Mouse (Mus musculus) heart, postnatal 0 days (tissue): ENCODE measurements around the gene Dennd5b. TPM values are rescaled to one million over a fixed set of nuclear protein-coding genes. Genes with fewer than 3 reads are reported as not detected.
"Not testable (repeated sequence)": the region's sequence is repeated elsewhere in the genome, so short reads cannot be mapped to it uniquely, and the experiment has no call there.

Experiments used
- ATAC-seq: fragments of 200-750 bp; cut with Nextera tagmentation; 2 replicates; pipeline ENCODE4 v1.8.0; 2017; ENCODE audit warnings: low read depth, moderate number of reproducible peaks, moderate library complexity; ENCODE audit not compliant: insufficient read depth
- DNase-seq: peaks from one replicate; pipeline ENCODE4 v3.0.0-alpha.2; 2016; ENCODE audit warnings: low spot score
- H3K27ac ChIP-seq: fragments of 300-500 bp; sonication (generic); 2 replicates; pipeline ENCODE4 v1.5.1; 2014; ENCODE audit warnings: low read depth, mild to moderate bottlenecking
- H3K27me3 ChIP-seq: fragments of 300-500 bp; sonication (generic); 2 replicates; pipeline ENCODE4 v1.6.1; 2014; ENCODE audit warnings: low read length, mixed read lengths; ENCODE audit not compliant: control insufficient read depth, insufficient read depth
- H3K36me3 ChIP-seq: fragments of 300-500 bp; sonication (generic); replicated peaks from 2 replicates; pipeline ENCODE4 v1.6.1; 2014; ENCODE audit warnings: low read length, mixed read lengths; ENCODE audit not compliant: control insufficient read depth, insufficient read depth
- H3K4me1 ChIP-seq: fragments of 300-500 bp; sonication (generic); 2 replicates; pipeline ENCODE4 v1.6.1; 2014; ENCODE audit warnings: antibody characterized with exemption; ENCODE audit not compliant: control insufficient read depth, insufficient read depth
- H3K4me2 ChIP-seq: fragments of 300-500 bp; sonication (generic); 2 replicates; pipeline ENCODE4 v1.6.1; 2014; ENCODE audit warnings: low read depth, mild to moderate bottlenecking, low read length, moderate library complexity
- H3K4me3 ChIP-seq: fragments of 300-500 bp; sonication (generic); 2 replicates; pipeline ENCODE4 v1.5.1; 2014; ENCODE audit warnings: low read depth, low read length
- H3K9ac ChIP-seq: fragments of 300-500 bp; sonication (generic); replicated peaks from 2 replicates; pipeline ENCODE4 v1.6.1; 2014; ENCODE audit warnings: low read depth, low read length, mixed read lengths
- H3K9me3 ChIP-seq: fragments of 300-500 bp; sonication (generic); replicated peaks from 2 replicates; pipeline ENCODE4 v1.6.1; 2016; ENCODE audit warnings: low read length; ENCODE audit not compliant: control insufficient read depth
- CTCF ChIP-seq: IDR thresholded peaks from 2 replicates; pipeline ENCODE4 v1.5.1; 2016; ENCODE audit warnings: antibody characterized with exemption, control low read depth, low read depth
- EP300 ChIP-seq: IDR thresholded peaks from 2 replicates; pipeline ENCODE4 v1.6.1; 2016; ENCODE audit warnings: antibody characterized with exemption, low read depth
- WGBS: fragments of 180-500 bp; shearing (Covaris S2); extraction: QIAGEN DNeasy Blood & Tissue Kit; methylation state at CpG from one replicate; pipeline ENCODE4 v1.1.7; 2014; 5-methylcytosine and 5-hydroxymethylcytosine counted together
- polyA plus RNA-seq: library from polyadenylated mRNA; unstranded; fragments of >200 nt; fragmentation: Nextera tagmentation; extraction: Ambion mirVana; gene quantifications from 2 replicates; pipeline ENCODE4 v1.2.1, GENCODE M21; 2015
- total RNA-seq: library from RNA; depleted of rRNA; stranded (reverse); fragments of >200 nt; gene quantifications from 2 replicates; pipeline ENCODE4 v1.2.3, GENCODE M21; 2014; ENCODE audit warnings: low replicate concordance; rRNA removed

Gene Dennd5b
- total and polyA plus RNA-seq, 2 experiments from 2014 or later = 5.4 to 25.5 TPM

GRCm38 (mm10) chr6:148944344-148944766 lies 157.1 kb downstream of the Dennd5b start:
- Histone ChIP-seq H3K36me3 (no peaks in the 10 kb centered on the region), H3K9me3 (no peaks in the 10 kb centered on the region), H3K4me1 (peaks cover 6% of the 10 kb centered on the region; the same call in 1 of the 2 replicates), H3K4me2 (peak overlapping the region; percentile 99), H3K27me3 (no peaks in the 10 kb centered on the region), H3K27ac (peak overlapping the region; percentile 90), H3K9ac (peak overlapping the region; percentile 92), H3K4me3 (peak overlapping the region; percentile 90)
- DNase-seq = no peak
- WGBS = under 1% methylated on average over 30 of the region's 30 CpGs
- TF ChIP-seq CTCF (no peak), EP300 (no peak)
- no peak for ATAC-seq

GRCm38 (mm10) chr6:148943695-148944094 lies 157.8 kb downstream of the Dennd5b start:
- TF ChIP-seq CTCF (no peak), EP300 (no peak)
- DNase-seq (no peak), ATAC-seq (no peak)
- Histone ChIP-seq H3K4me3 (peak overlapping the region; percentile 90), H3K9me3 (no peaks in the 10 kb centered on the region), H3K36me3 (no peaks in the 10 kb centered on the region), H3K4me1 (peaks cover 6% of the 10 kb centered on the region; the same call in 1 of the 2 replicates), H3K27ac (no peak overlapping the region), H3K9ac (peak overlapping the region; percentile 92; the same call in 1 of the 2 replicates), H3K4me2 (peak overlapping the region; percentile 99; the same call in 1 of the 2 replicates), H3K27me3 (no peaks in the 10 kb centered on the region)
- WGBS = 39% methylated on average over 3 of the region's 3 CpGs

GRCm38 (mm10) chr6:148942406-148942805 lies 159.1 kb downstream of the Dennd5b start:
- WGBS = 90% methylated on average over 4 of the region's 4 CpGs
- Histone ChIP-seq H3K4me3 (no peak overlapping the region), H3K9me3 (no peaks in the 10 kb centered on the region), H3K27ac (no peak overlapping the region), H3K9ac (no peak overlapping the region), H3K4me2 (no peak overlapping the region), H3K36me3 (no peaks in the 10 kb centered on the region), H3K27me3 (no peaks in the 10 kb centered on the region), H3K4me1 (peaks cover 6% of the 10 kb centered on the region; the same call in 1 of the 2 replicates)
- no peak for DNase-seq
- no peak for TF ChIP-seq CTCF
- TF ChIP-seq EP300 = no peak
- ATAC-seq = no peak

- Histone ChIP-seq H3K4me3 (no peak overlapping the region), H3K4me1 (peaks cover 6% of the 10 kb centered on the region; the same call in 1 of the 2 replicates), H3K36me3 (no peaks in the 10 kb centered on the region), H3K9ac (no peak overlapping the region), H3K9me3 (no peaks in the 10 kb centered on the region), H3K27ac (no peak overlapping the region), H3K4me2 (no peak overlapping the region), H3K27me3 (no peaks in the 10 kb centered on the region)
- 72% methylated on average over 5 of the region's 5 CpGs for WGBS
- no peak for TF ChIP-seq CTCF
- TF ChIP-seq EP300 = no peak
- no peak for DNase-seq
- ATAC-seq = no peak
Measured at GRCm38 (mm10) chr6:148941880-148942279, 159.6 kb downstream of the Dennd5b start.

- not testable (repeated sequence) for H3K27me3 ChIP-seq, H3K4me1 ChIP-seq, H3K9ac ChIP-seq, DNase-seq, H3K36me3 ChIP-seq, ATAC-seq, H3K4me3 ChIP-seq, H3K27ac ChIP-seq, H3K4me2 ChIP-seq, H3K9me3 ChIP-seq
- 87% methylated on average over 2 of the region's 3 CpGs for WGBS
- peak; percentile 4; the same call in 1 of the 2 replicates for TF ChIP-seq CTCF
Measured at GRCm38 (mm10) chr6:148940383-148940782, 161.1 kb downstream of the Dennd5b start.

Other genes starting within 250 kb of the Dennd5b start
- 5.8 and 7.6 TPM in 2 replicates for gene Caprin2, start 205.4 kb downstream of the Dennd5b start, total RNA-seq
- 5.7 and 6.2 TPM in 2 replicates for gene Caprin2, start 205.4 kb downstream of the Dennd5b start, polyA plus RNA-seq
- 9.4 and 24.7 TPM in 2 replicates for gene Sinhcaf, start 155.2 kb downstream of the Dennd5b start, total RNA-seq
- gene Sinhcaf, start 155.2 kb downstream of the Dennd5b start, polyA plus RNA-seq = 19.4 and 20.5 TPM in 2 replicates
- not detected in 2 replicates for gene Gm10203, start 28.5 kb upstream of the Dennd5b start, total RNA-seq
- gene Gm10203, start 28.5 kb upstream of the Dennd5b start, polyA plus RNA-seq = not detected in 2 replicates
- gene Etfbkmt, start 38.2 kb upstream of the Dennd5b start, total RNA-seq = 21.8 and 31.7 TPM in 2 replicates
- 19.9 and 22.4 TPM in 2 replicates for gene Etfbkmt, start 38.2 kb upstream of the Dennd5b start, polyA plus RNA-seq
- gene Amn1, start 87.0 kb upstream of the Dennd5b start, total RNA-seq = 21.3 and 39.8 TPM in 2 replicates
- gene Amn1, start 87.0 kb upstream of the Dennd5b start, polyA plus RNA-seq = 23.8 and 29.9 TPM in 2 replicates
- 28.0 and 41.9 TPM in 2 replicates for gene Resf1, start 207.7 kb upstream of the Dennd5b start, total RNA-seq
- 13.6 and 16.9 TPM in 2 replicates for gene Resf1, start 207.7 kb upstream of the Dennd5b start, polyA plus RNA-seq